Mouse (Mus musculus) right cerebral cortex, adult 18-20 months (tissue): ENCODE measurements around the gene Prtg.

Source experiments
- DNase-seq: peaks from one replicate; pipeline ENCODE4 v3.0.0; 2022; ENCODE audit warnings: mixed read lengths

The Prtg gene

DNA sequence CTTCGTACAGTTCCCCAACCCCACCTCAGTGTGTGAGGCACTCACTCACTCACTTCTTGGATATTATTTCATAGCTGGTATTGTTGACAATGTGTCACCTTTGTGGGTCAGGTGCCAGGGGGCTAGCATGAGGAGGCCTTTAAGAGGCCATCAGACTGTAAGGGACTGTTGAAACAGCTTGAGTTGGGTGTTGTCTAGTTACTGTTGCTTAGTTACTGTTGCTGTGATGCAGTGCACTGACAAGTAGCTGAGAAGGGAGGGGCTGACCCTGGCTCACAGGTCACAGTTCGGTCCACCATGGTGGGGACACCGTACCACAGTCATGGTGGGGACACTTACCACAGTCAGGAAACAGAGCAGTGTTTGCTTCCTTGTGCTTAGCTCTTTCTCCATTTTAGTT, 116.4 kb downstream of the Prtg start:
- DNase-seq, result no peak

DNA sequence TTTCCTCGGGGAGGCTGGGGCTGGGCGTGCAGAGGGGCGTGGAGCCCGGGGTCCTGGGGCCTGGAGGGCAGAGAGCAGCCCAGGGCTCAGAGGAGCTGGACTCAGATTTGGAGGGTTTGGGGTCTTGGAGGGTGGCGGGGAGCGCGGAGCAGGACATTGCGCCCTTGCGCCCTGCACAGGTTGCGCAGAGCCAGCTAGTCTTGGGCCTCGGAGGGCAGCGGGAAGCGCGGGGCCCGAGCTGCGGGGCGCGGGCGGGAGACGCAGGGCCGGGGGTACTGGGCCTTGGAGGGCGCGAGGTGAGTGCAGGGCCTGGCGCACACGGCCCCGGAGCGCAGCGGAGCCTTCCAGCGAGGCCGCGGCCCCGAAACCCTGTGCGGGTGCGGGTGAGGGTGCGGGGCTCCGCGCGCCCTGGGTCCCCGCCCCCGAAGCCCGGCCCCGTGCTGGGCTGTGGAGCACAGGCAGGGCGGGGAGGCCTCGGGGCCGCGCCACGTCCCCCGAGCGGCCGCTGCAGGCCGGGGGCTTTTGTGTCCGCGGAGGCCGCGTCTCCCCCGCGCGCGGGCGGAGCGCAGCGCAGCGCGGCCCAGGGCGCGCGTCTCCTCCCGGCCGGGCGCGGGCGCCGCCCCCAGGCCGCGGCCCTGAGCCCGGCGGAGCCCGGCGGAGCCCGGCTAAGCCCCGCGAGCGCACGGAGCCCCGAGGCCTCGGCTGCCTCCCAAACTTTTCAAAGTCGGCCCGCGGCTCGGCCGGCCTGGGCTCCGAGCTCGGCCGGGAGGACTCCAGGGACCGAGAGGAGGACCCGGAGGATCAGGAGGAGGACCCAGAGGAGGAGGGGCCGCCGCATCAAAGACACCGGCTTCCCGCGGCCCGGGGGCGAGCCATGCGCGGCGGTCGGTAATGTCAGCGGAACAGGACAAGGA, 118.6 kb downstream of the Prtg start, which contains the start of gene Pygo1:
Pygo1 (plus strand) TSS at position 625 of the 914 bp plus-strand sequence.
- peak; percentile 31 for DNase-seq

DNA sequence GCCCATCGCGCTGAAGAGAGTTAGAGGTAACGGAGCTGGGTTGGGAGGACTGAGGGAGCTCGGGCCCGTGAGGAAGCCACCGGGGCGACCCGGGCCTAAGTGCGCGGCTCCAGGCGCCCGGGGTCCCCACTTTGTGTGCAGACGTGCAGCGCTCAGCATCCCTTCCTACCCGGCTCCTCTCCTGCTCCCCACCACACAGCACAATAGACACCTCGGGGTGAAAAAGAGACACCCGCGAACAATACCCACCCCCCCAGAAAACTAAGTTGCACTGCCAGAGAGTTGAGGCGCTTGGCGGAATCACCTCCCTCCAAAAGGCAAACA, 119.2 kb downstream of the Prtg start:
- no peak for DNase-seq

DNA sequence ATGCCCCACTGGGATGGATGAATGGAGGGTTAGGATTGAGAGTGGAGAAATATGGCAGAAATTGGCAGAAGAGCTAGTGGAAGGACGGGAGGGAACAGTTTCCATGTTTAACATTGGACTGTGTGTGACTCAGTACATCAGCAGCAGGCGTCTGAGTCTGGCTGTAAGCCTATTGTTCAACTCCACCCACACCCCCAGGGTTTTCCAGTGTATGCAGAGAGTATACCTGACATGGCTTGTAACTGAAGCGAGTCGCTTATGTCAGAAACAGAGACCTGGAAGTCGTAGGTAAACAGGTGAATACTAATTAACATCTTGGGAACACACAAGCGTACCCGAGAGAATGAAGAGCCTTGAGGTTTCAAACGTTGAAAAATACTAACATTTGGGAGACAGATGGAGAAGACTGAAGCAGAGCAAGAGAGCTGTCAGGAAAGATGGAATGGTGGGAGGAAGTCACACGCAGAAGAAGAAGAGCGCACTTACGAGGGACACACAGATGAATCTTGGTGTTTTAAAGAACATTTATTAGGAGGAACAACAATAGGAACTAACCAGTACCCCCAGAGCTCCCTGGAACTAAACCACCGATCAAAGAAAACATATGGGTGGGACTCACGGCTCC, 124.6 kb downstream of the Prtg start:
- peak; percentile 82 for DNase-seq

DNA sequence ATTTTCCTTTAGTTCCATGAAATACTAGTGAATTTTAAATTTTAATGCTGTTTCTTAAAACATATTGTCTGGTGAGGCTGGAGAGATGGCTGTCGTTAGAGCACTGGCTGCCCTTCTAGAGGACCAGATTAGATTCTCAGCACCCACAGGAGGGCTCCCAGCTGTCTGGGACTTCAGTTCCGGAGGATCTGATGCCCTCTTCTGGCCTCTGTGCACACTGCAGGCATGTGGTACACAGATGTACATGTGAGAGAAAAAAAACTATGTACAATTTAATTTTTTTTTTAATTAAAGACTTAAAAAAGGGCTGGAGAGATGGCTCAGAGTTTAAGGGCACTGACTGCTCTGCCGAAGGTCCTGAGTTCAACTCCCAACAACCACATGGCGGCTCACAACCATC, 128.6 kb downstream of the Prtg start:
- DNase-seq, result no peak

DNA sequence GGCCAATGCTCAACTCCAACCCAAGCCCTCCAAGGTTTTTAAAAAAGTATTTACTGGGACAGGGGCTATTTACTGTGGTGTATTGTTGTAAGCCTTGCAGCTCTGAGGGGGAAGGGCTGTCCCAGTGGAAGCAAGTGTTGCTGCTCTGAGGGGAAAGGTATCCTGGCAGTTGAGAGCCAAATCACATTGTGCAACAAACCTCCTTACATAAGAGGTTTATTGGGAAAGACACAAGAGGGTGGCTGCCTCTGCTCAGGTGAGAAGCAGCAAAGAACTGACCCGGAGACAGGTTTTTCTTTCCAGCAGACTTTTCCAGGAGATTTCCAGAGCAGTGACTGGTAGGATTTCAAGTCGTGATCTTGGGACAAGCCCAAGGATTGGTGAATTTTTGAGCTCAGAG, 129.6 kb downstream of the Prtg start:
- no peak for DNase-seq

DNA sequence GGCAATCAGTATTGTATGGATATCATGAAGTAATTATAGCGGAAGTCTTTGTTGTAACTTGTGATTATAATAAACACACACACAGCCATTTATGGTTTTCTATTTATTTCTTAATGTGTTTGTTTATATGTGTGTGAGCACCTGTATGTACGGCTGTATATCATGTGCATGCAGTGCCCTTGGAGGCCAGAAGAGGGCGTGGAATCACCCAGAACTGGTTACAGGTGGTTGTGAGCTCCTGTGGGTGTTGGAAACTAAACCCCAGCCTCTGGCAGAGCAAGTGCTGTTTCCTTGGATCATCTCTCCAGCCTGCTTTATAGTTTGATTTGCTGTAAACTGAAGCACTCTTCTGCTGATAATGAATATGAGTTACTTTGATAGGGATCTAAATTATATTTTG, 136.8 kb downstream of the Prtg start:
- no peak for DNase-seq

DNA sequence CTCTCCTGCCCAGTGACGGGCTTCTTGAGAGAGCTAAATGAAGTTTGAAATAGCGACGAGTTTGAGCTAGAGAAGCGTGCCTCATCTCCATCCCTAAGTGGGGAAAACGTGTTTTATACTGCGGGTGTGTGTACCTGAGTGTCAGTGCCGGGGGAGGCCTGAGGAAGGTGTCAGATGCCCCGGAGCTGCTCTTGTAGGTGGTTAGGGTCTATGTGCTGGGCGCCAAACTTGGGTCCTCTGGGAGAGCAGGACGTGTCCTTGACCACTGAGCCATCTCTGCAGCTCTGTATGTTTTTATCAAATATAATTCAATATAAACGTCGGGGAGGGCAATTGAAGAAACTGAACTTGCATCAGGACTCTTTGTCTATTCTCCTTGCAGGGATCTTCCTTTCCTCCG, 137.6 kb downstream of the Prtg start:
- no peak for DNase-seq

DNA sequence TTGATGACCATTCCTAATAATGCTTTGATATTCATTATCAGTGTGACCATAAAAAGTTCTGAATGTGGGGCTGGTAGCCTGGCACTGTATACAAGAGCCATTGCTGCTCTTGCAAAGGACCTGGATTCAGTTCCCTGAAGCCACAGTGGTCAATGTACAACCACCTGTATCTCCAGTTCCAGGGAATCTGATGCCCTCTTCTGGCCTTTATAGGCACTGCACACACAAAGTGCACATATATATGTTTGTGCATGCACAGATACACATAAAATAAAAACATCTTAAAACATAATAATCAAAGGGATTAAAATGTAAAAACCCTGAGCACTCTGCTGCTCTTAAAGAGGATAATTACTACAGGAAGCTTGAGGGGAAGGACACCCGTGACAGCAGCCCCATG, 140.3 kb downstream of the Prtg start:
- no peak for DNase-seq

DNA sequence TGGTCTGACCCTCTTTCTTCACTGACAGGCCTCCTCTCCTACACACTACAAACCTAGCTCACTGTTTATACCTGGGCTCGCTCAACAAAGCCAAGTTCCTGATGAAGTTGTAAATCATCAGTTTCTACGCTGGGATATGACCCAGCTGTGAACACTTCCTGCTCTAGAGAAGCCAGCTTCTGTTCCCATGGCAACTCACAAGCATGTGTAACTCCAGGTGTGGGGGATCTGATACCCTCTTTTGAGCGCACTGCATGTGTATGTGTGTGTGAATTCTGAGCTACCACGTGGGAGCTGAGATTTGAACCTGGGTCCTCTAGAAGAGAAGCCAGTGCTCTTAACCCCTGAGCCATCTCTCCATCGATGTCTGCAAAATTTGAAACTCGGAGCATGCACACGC, 142.9 kb downstream of the Prtg start:
- no peak for DNase-seq

DNA sequence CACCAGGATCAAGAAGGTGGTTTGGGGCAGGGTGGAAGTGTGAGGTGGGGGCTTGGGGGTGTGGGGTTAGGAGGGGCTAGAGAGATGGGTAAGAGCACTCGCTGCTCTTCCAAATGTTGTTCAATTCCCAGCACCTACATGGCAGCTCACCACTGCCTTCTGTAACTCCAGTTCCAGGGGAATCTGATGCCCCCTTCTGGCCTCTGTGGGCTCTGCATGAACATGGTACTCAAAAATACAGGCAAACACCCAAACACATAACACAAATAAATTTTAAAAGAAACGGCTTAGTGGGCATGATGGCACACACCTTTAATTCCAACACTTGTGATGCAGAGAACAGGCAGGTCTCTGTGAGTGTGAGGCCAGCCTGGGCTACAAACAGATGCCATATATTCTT, 148.1 kb downstream of the Prtg start:
- DNase-seq, result no peak

DNA sequence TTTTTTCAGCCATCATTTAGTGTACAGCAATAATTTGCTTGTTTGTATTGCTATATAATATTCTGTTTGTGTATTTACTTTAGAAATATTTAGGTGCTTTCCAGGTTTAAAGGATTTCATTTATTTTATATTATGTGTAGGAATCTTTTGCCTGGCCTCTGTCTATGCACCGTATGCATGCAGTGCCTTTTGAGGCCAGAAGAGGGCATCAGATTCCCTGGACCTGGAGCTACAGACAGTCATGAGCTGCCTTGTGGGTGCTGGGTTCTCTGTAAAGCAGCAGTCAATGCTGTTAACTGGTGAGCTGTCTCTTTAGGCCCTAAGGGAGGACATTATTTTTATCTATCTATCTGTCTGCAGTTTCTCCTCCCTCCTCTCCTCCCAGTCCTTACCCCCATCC, 148.9 kb downstream of the Prtg start:
- peak; percentile 31 for DNase-seq

DNA sequence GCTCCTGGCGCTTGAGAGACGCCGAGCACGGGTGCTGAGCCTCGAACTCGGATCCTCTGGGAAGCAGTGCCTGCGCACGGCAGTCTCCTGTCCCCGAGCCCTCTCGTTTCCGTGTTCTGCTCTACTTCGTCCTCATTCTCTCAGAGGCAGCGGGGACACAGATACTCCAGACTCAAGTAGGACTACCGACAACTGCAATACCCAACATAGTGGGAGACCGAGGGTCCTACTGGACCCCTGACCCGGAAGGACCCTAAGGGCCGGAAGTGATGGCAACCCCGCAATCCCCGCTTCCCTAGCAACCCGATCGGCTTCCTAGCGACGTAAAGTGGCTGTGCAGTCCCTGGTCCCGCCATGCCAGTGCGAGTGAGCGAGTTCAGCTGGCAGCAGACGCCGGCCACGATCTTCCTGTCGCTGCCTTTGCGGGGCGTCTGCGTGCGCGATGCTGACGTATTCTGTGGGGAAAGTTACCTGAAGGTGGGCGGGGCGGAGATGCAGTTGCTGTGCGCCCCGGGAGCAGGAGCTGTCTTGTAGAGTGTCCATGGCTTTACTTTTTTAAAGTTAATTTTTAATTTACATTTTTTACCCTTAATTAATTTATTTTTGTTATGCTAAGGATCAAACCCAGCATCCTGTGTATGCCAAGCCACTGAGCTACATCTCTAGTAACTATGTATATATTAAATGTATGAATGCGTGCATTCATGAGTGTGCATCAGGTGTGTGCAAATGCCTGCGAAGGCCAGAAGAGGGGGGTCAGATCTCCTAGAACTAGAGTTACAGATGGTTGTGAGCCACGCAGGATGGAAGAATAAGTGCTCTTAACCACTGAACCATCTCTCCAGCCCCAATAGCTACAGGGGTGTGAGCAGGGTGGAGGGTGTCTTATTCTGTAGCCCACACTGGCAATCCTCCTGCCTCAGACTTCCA, 152.1 kb downstream of the Prtg start, which contains the start of the genes Dyx1c1 and Gm44503:
Dyx1c1 (plus strand) TSS at position 265 of the 930 bp plus-strand sequence.
Gm44503 (plus strand) TSS at position 332 of the 930 bp plus-strand sequence.
- peak; percentile 82 for DNase-seq

DNA sequence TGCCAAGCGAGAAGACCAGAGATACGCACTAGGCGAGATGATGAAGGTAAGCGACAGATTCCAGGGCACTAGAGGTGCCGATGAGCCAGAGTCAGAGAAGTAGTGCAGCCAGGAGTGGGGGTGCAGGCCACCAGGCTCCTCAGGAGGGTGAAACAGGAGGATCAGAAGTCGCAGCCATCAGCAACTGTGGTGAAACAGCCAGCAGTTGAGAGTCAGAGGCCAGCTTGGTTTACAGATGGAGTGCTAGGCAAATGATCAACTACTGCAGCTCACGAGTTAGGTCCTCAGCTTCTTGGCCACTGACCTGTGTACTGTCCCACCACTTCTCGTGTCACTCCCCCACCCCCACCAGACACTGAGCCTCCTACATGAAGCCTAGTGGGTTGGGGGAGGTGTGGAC, 154.7 kb downstream of the Prtg start:
- DNase-seq, result no peak

DNA sequence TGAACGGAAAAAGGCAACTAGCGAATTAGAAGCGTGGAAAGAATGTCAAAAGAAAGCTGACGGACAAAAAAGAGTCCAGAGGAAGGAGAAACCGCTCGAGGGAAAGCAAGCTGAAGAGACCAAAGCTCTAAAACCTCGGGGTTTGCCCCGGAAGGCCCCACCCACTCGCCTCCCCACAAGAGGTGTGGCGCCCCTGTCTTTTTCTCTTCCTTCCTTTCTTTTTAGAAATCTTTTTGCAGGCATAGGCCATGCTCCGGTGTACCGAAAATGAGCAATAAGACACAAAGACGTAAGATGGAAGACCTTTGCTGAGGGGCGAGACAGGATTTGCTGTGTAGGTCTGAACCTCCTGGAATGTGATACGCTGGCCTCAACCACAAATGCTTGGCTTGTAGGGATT, 155.3 kb downstream of the Prtg start:
- no peak for DNase-seq
